Mouse (Mus musculus) frontal cortex, postnatal 10 days (tissue): ENCODE data around the gene Myl4.
"Not testable (repeated sequence)": the region's sequence is repeated elsewhere in the genome, so short reads cannot be mapped to it uniquely, and the experiment has no call there.

Experiments used
- DNase-seq, 2 experiments: peaks; one replicate each; pipeline ENCODE4 v3.0.0; 2022; ENCODE audit warnings: low spot score in 2 of 2, mixed read lengths in 1 of 2

Gene Myl4

GRCm38 (mm10) chr11:104571373-104571772 is 20.9 kb downstream of the Myl4 start:
- DNase-seq: not testable (repeated sequence)

GRCm38 (mm10) chr11:104572091-104572490 is 21.6 kb downstream of the Myl4 start:
- DNase-seq: no peak

- no peak for DNase-seq
These were observed 22.1 kb downstream of the Myl4 start for GRCm38 (mm10) chr11:104572566-104572965.

GRCm38 (mm10) chr11:104576772-104577612 is 26.5 kb downstream of the Myl4 start:
- DNase-seq: no peak

- DNase-seq: no peak
These were observed 27.6 kb downstream of the Myl4 start for GRCm38 (mm10) chr11:104578074-104578473.

- DNase-seq: no peak
These were observed 28.6 kb downstream of the Myl4 start for GRCm38 (mm10) chr11:104579084-104579483.

GRCm38 (mm10) chr11:104579575-104579974 is 29.1 kb downstream of the Myl4 start:
- no peak for DNase-seq

GRCm38 (mm10) chr11:104580091-104580490 is 29.6 kb downstream of the Myl4 start:
- no peak for DNase-seq

- DNase-seq: no peak
These were observed 30.1 kb downstream of the Myl4 start for GRCm38 (mm10) chr11:104580606-104581005.

- DNase-seq: no peak
These were observed 31.2 kb downstream of the Myl4 start for GRCm38 (mm10) chr11:104581446-104582307.

GRCm38 (mm10) chr11:104582308-104582606 is 31.8 kb downstream of the Myl4 start:
- DNase-seq: no peak

GRCm38 (mm10) chr11:104582630-104583364 is 32.3 kb downstream of the Myl4 start:
- no peak for DNase-seq

- no peak for DNase-seq
These were observed 35.0 kb downstream of the Myl4 start for GRCm38 (mm10) chr11:104585495-104585894.

- no peak for DNase-seq
These were observed 37.4 kb downstream of the Myl4 start for GRCm38 (mm10) chr11:104587904-104588303.

- no peak for DNase-seq
These were observed 38.0 kb downstream of the Myl4 start for GRCm38 (mm10) chr11:104588513-104588912.

GRCm38 (mm10) chr11:104589570-104589969 is 39.1 kb downstream of the Myl4 start:
- no peak for DNase-seq

GRCm38 (mm10) chr11:104590148-104590547 is 39.7 kb downstream of the Myl4 start:
- peak; percentile 75 to 76 for DNase-seq

- no peak for DNase-seq
These were observed 41.8 kb downstream of the Myl4 start for GRCm38 (mm10) chr11:104592066-104592835.

- no peak for DNase-seq
These were observed 45.9 kb downstream of the Myl4 start for GRCm38 (mm10) chr11:104596365-104596764.

- no peak for DNase-seq
These were observed 48.9 kb downstream of the Myl4 start for GRCm38 (mm10) chr11:104599265-104599945.

- no peak for DNase-seq
These were observed 50.2 kb downstream of the Myl4 start for GRCm38 (mm10) chr11:104600675-104601074.
